Mouse (Mus musculus) layer of hippocampus, postnatal 25 days (tissue): ENCODE measurements around the gene Csnk1g1. TPM values are rescaled to one million over a fixed set of nuclear protein-coding genes. Genes with fewer than 3 reads are reported as not detected.
A peak's percentile ranks its signal among the peaks of the same experiment; 100 is the strongest.

Source experiments
- DNase-seq, 2 experiments: peaks; one replicate each; pipeline ENCODE4 v3.0.0; 2022; ENCODE audit warnings: mixed read lengths in 2 of 2, low spot score in 1 of 2; ENCODE audit errors: extremely low spot score in 1 of 2
- total RNA-seq, 2 experiments: library from RNA; stranded (reverse); gene quantifications; 2 replicates each; pipeline ENCODE4 v1.2.3; 2021

Csnk1g1 gene
- total RNA-seq, 2 experiments from 2014 or later = 34.2 to 46.4 TPM

GRCm38 (mm10) chr9:66066791-66067190 is 158.1 kb downstream of the Csnk1g1 start:
- no peak for DNase-seq

GRCm38 (mm10) chr9:66067542-66067941 is 158.8 kb downstream of the Csnk1g1 start:
- no peak for DNase-seq

- no peak for DNase-seq
Observed at GRCm38 (mm10) chr9:66068056-66068455, 159.3 kb downstream of the Csnk1g1 start.

GRCm38 (mm10) chr9:66068971-66069391 is 160.3 kb downstream of the Csnk1g1 start:
- no peak for DNase-seq

GRCm38 (mm10) chr9:66069583-66069982 is 160.9 kb downstream of the Csnk1g1 start, which contains the start of gene Snx22:
Snx22 (minus strand) TSS chr9:66069719.
- peak in 1 of 2 experiments; percentile 44 for DNase-seq

- DNase-seq = no peak
Observed at GRCm38 (mm10) chr9:66070151-66070550, 161.4 kb downstream of the Csnk1g1 start.

- DNase-seq = no peak
Observed at GRCm38 (mm10) chr9:66072754-66073153, 164.0 kb downstream of the Csnk1g1 start.

GRCm38 (mm10) chr9:66078072-66078471 is 169.3 kb downstream of the Csnk1g1 start:
- no peak for DNase-seq

- no peak for DNase-seq
Observed at GRCm38 (mm10) chr9:66078493-66078892, 169.8 kb downstream of the Csnk1g1 start.

- DNase-seq = no peak
Observed at GRCm38 (mm10) chr9:66080804-66081459, 172.2 kb downstream of the Csnk1g1 start.

- DNase-seq = no peak
Observed at GRCm38 (mm10) chr9:66081999-66082398, 173.3 kb downstream of the Csnk1g1 start.

GRCm38 (mm10) chr9:66084171-66084570 is 175.4 kb downstream of the Csnk1g1 start:
- DNase-seq = no peak

GRCm38 (mm10) chr9:66087062-66087461 is 178.3 kb downstream of the Csnk1g1 start:
- no peak for DNase-seq

- DNase-seq = peak in 1 of 2 experiments; percentile 68
Observed at GRCm38 (mm10) chr9:66088411-66088810, 179.7 kb downstream of the Csnk1g1 start.

- DNase-seq = no peak
Observed at GRCm38 (mm10) chr9:66090593-66091244, 182.0 kb downstream of the Csnk1g1 start.

- no peak for DNase-seq
Observed at GRCm38 (mm10) chr9:66091327-66092231, 182.9 kb downstream of the Csnk1g1 start.

- DNase-seq = no peak
Observed at GRCm38 (mm10) chr9:66092664-66093063, 183.9 kb downstream of the Csnk1g1 start.
